Comparison of ENCODE assay signal across 18 mouse cellular contexts in genomic region chr17:33484020-33484419, GRCm38 (mm10). TPM values are rescaled to one million over a fixed set of nuclear protein-coding genes. Genes with fewer than 3 reads are reported as not detected.
DNase-seq lines count a peak whose midpoint lies in the region; ATAC-seq lines count a peak whose summit lies in the region.
"Had no signal": no experiment of that assay in that cellular context is flagged by ENCODE, and none has a peak within 500 bp of the region (broad histone marks: within the 10 kb centered on the region; RNA-seq: fewer than 3 reads in every experiment).

No protein-coding gene starts in this region.

- H3K4me2 ChIP-seq in intestine, embryonic 16.5 days (ENCODE audit: low read depth, low read length), result no peak overlapping the region
- no peak overlapping the region for H3K4me2 ChIP-seq in hindbrain, embryonic 11.5 days (replicated peaks; ENCODE audit: low read depth, low read length)
- H3K4me2 ChIP-seq: midbrain, embryonic 15.5 days; neural tube, embryonic 15.5 days had no signal

- H3K36me3 ChIP-seq in intestine, embryonic 16.5 days (ENCODE audit: control insufficient read depth, insufficient read depth, low read length), result no peaks in the 10 kb centered on the region
- no peaks in the 10 kb centered on the region for H3K36me3 ChIP-seq in hindbrain, embryonic 10.5 days
- H3K36me3 ChIP-seq in hindbrain, embryonic 11.5 days (ENCODE audit: control insufficient read depth, insufficient read depth, low read length), result no peaks in the 10 kb centered on the region
- H3K36me3 ChIP-seq: midbrain, embryonic 15.5 days; neural tube, embryonic 15.5 days had no signal

- H3K9ac ChIP-seq in intestine, embryonic 16.5 days (ENCODE audit: low read depth, low read length), result no peak overlapping the region
- no peak overlapping the region for H3K9ac ChIP-seq in hindbrain, embryonic 11.5 days (ENCODE audit: low read depth, low read length)
- H3K9ac ChIP-seq: midbrain, embryonic 15.5 days; neural tube, embryonic 15.5 days had no signal

- no peak overlapping the region for H3K4me3 ChIP-seq in intestine, embryonic 16.5 days (ENCODE audit: low read length)
- H3K4me3 ChIP-seq in hindbrain, embryonic 10.5 days, result no peak overlapping the region
- H3K4me3 ChIP-seq in hindbrain, embryonic 11.5 days (ENCODE audit: low read depth, low read length), result no peak overlapping the region
- H3K4me3 ChIP-seq: left cerebral cortex, adult 2 months; midbrain, embryonic 15.5 days; neural tube, embryonic 15.5 days had no signal

- no peaks in the 10 kb centered on the region for H3K9me3 ChIP-seq in intestine, embryonic 16.5 days (ENCODE audit: control insufficient read depth, low read length)
- no peaks in the 10 kb centered on the region for H3K9me3 ChIP-seq in hindbrain, embryonic 10.5 days
- no peaks in the 10 kb centered on the region for H3K9me3 ChIP-seq in hindbrain, embryonic 11.5 days (ENCODE audit: control insufficient read depth, low read length)
- H3K9me3 ChIP-seq: midbrain, embryonic 15.5 days had no signal

- peak; percentile 81 for DNase-seq in heart, adult 11 months
- no peak for DNase-seq in heart, postnatal 25 days (ENCODE audit: low spot score)
- peak; percentile 88 for DNase-seq in thymus, postnatal 14 days
- no peak for DNase-seq in hindbrain, embryonic 10.5 days (ENCODE audit: low spot score)
- no peak for DNase-seq in hindbrain, embryonic 11.5 days (ENCODE audit: low spot score)
- DNase-seq: adrenal gland, postnatal 10 days; kidney, postnatal 36 days had no signal

- peak; percentile 84 for ATAC-seq in common myeloid progenitor, adult 5-6 weeks (replicated peaks; ENCODE audit: low read depth, poor library complexity, severe bottlenecking)
- ATAC-seq in megakaryocyte progenitor cell, adult 5-6 weeks (replicated peaks; ENCODE audit: poor library complexity), result peak; percentile 71
- no peak for ATAC-seq in intestine, embryonic 16.5 days
- no peak for ATAC-seq in hindbrain, embryonic 11.5 days (ENCODE audit: low FRiP score)
- ATAC-seq: midbrain, embryonic 15.5 days had no signal

- intact Hi-C loops in heart, postnatal 25 days (cut with DNase I), result no loop called here

- H3K27ac ChIP-seq in intestine, embryonic 16.5 days (ENCODE audit: low read length), result no peak overlapping the region
- no peak overlapping the region for H3K27ac ChIP-seq in hindbrain, embryonic 10.5 days
- no peak overlapping the region for H3K27ac ChIP-seq in hindbrain, embryonic 11.5 days (ENCODE audit: low read depth, low read length)
- H3K27ac ChIP-seq: left cerebral cortex, adult 2 months; midbrain, embryonic 15.5 days; neural tube, embryonic 15.5 days; stomach, postnatal 0 days had no signal

- no peaks in the 10 kb centered on the region for H3K27me3 ChIP-seq in intestine, embryonic 16.5 days (replicated peaks; ENCODE audit: control insufficient read depth, insufficient read depth, low read length)
- H3K27me3 ChIP-seq in hindbrain, embryonic 10.5 days (ENCODE audit: insufficient read depth, poor library complexity, severe bottlenecking), result no peaks in the 10 kb centered on the region
- H3K27me3 ChIP-seq in hindbrain, embryonic 11.5 days (ENCODE audit: control insufficient read depth, insufficient read depth, low read length), result no peaks in the 10 kb centered on the region
- H3K27me3 ChIP-seq: midbrain, embryonic 15.5 days; neural tube, embryonic 15.5 days had no signal

- H3K4me1 ChIP-seq in intestine, embryonic 16.5 days (ENCODE audit: control insufficient read depth, insufficient read depth, low read length), result no peaks in the 10 kb centered on the region
- no peaks in the 10 kb centered on the region for H3K4me1 ChIP-seq in hindbrain, embryonic 10.5 days (replicated peaks)
- no peaks in the 10 kb centered on the region for H3K4me1 ChIP-seq in hindbrain, embryonic 11.5 days (replicated peaks; ENCODE audit: control insufficient read depth, insufficient read depth, low read length)
- H3K4me1 ChIP-seq: midbrain, embryonic 15.5 days; neural tube, embryonic 15.5 days had no signal

- 32% methylated on average over 6 of the region's 6 CpGs for WGBS in intestine, embryonic 16.5 days
- WGBS in hindbrain, embryonic 10.5 days, result 48% methylated on average over 6 of the region's 6 CpGs
- WGBS in hindbrain, embryonic 11.5 days, result 51% methylated on average over 6 of the region's 6 CpGs

RNA-seq across cellular contexts. Expression of gene Adamts10, which starts 40.0 kb away (rescaled TPM):
- total RNA-seq in heart, postnatal 25 days (2021), result 10 to 100 TPM; 20.1 to 21.7 TPM
- 28.0 and 32.8 TPM in 2 replicates for total RNA-seq in common myeloid progenitor, adult 5-6 weeks (2017)
- 13.8 and 14.0 TPM in 2 replicates for total RNA-seq in megakaryocyte progenitor cell, adult 5-6 weeks (2015)
- total RNA-seq in megakaryocyte progenitor cell, adult 5-6 weeks (2017), result 18.5 and 20.6 TPM in 2 replicates
- polyA plus RNA-seq in intestine, embryonic 16.5 days (2015; fragmentation: Nextera tagmentation; extraction: Ambion mirVana), result 33.1 and 35.8 TPM in 2 replicates
- 40.5 and 42.4 TPM in 2 replicates for polyA plus RNA-seq in hindbrain, embryonic 10.5 days (2016; fragmentation: Nextera tagmentation; extraction: Ambion mirVana)
- polyA plus RNA-seq in hindbrain, embryonic 11.5 days (2014; fragmentation: Nextera tagmentation; extraction: Ambion mirVana), result 29.2 and 36.6 TPM in 2 replicates

RNA-seq across cellular contexts. Expression of gene Actl9, which starts 51.3 kb away (rescaled TPM):
- not detected for total RNA-seq in heart, postnatal 25 days (2021)
- total RNA-seq in common myeloid progenitor, adult 5-6 weeks (2017), result not detected in 2 replicates
- total RNA-seq in megakaryocyte progenitor cell, adult 5-6 weeks (2015), result not detected in 2 replicates
- total RNA-seq in megakaryocyte progenitor cell, adult 5-6 weeks (2017), result not detected in 2 replicates
- polyA plus RNA-seq in intestine, embryonic 16.5 days (2015; fragmentation: Nextera tagmentation; extraction: Ambion mirVana), result not detected in 2 replicates
- not detected in 2 replicates for polyA plus RNA-seq in hindbrain, embryonic 10.5 days (2016; fragmentation: Nextera tagmentation; extraction: Ambion mirVana)
- polyA plus RNA-seq in hindbrain, embryonic 11.5 days (2014; fragmentation: Nextera tagmentation; extraction: Ambion mirVana), result not detected in 2 replicates
- total RNA-seq: left cerebral cortex, adult 2 months; liver, adult 2 months had no signal
- polyA plus RNA-seq: C2C12; heart, embryonic 16.5 days; intestine, embryonic 14.5 days; midbrain, embryonic 15.5 days; neural tube, embryonic 15.5 days; stomach, postnatal 0 days had no signal

Comparison
In these comparisons a context has a peak if more than half of its experiments do, and no peak if none do; other contexts are left out.
1. DNase-seq: peak in heart, adult 11 months (single experiment) and thymus, postnatal 14 days (single experiment); none in heart, postnatal 25 days (single experiment), hindbrain, embryonic 10.5 days (single experiment) and hindbrain, embryonic 11.5 days (single experiment).
2. ATAC-seq: peak in common myeloid progenitor, adult 5-6 weeks (single experiment) and megakaryocyte progenitor cell, adult 5-6 weeks (single experiment); none in intestine, embryonic 16.5 days (single experiment) and hindbrain, embryonic 11.5 days (single experiment).